Mouse (Mus musculus) hindbrain, embryonic 15.5 days (tissue): ENCODE results near the gene Esx1. TPM values are rescaled to one million over a fixed set of nuclear protein-coding genes. Genes with fewer than 3 reads are reported as not detected.
A peak's percentile ranks its signal among the peaks of the same experiment; 100 is the strongest.

Source experiments
- ATAC-seq: fragments of 200-750 bp; cut with Nextera tagmentation; 2 replicates; pipeline ENCODE4 v1.8.0; 2017; ENCODE audit warnings: low read depth, moderate number of reproducible peaks, moderate TSS enrichment; ENCODE audit not compliant: low FRiP score
- H3K27ac ChIP-seq: fragments of 300-500 bp; sonication (generic); replicated peaks from 2 replicates; pipeline ENCODE4 v1.5.1; 2015; ENCODE audit warnings: mild to moderate bottlenecking, inconsistent platforms
- H3K27me3 ChIP-seq: fragments of 300-500 bp; sonication (generic); 2 replicates; pipeline ENCODE4 v1.6.1; 2015; ENCODE audit warnings: control low read depth, inconsistent platforms
- H3K36me3 ChIP-seq: fragments of 300-500 bp; sonication (generic); 2 replicates; pipeline ENCODE4 v1.6.1; 2015; ENCODE audit warnings: control low read depth, inconsistent platforms
- H3K4me1 ChIP-seq: fragments of 300-500 bp; sonication (generic); replicated peaks from 2 replicates; pipeline ENCODE4 v1.6.1; 2015; ENCODE audit warnings: control low read depth, inconsistent platforms
- H3K4me2 ChIP-seq: fragments of 300-500 bp; sonication (generic); 2 replicates; pipeline ENCODE4 v1.6.1; 2015; ENCODE audit warnings: moderate library complexity, mild to moderate bottlenecking, inconsistent platforms
- H3K4me3 ChIP-seq: fragments of 300-500 bp; sonication (generic); 2 replicates; pipeline ENCODE4 v1.5.1; 2015; ENCODE audit warnings: mild to moderate bottlenecking, inconsistent platforms
- H3K9ac ChIP-seq: fragments of 300-500 bp; sonication (generic); 2 replicates; pipeline ENCODE4 v1.6.1; 2015; ENCODE audit warnings: inconsistent platforms
- H3K9me3 ChIP-seq: fragments of 300-500 bp; sonication (generic); 2 replicates; pipeline ENCODE4 v1.6.1; 2016; ENCODE audit warnings: control low read depth, inconsistent platforms
- WGBS: fragments of 180-500 bp; shearing (Covaris S2); methylation state at CpG from one replicate; pipeline ENCODE4 v1.1.7; 2015; 5-methylcytosine and 5-hydroxymethylcytosine counted together
- polyA plus RNA-seq: library from polyadenylated mRNA; unstranded; fragments of >200 nt; fragmentation: Nextera tagmentation; extraction: Ambion mirVana; gene quantifications from 2 replicates; pipeline ENCODE4 v1.2.1, GENCODE M21; 2015

The Esx1 gene
- polyA plus RNA-seq, 1 experiment from 2014 or later: not detected

GRCm38 (mm10) chrX:137119675-137120423 is 2.0 kb downstream of the Esx1 start:
- ATAC-seq: no peak
- WGBS: 25% methylated on average over 52 of the region's 52 CpGs
- Histone ChIP-seq H3K27me3 (peaks cover 58% of the 10 kb centered on the region), H3K27ac (no peak overlapping the region), H3K4me1 (no peaks in the 10 kb centered on the region), H3K9me3 (no peaks in the 10 kb centered on the region), H3K36me3 (no peaks in the 10 kb centered on the region), H3K4me2 (peak overlapping the region; percentile 27), H3K4me3 (no peak overlapping the region), H3K9ac (no peak overlapping the region)

GRCm38 (mm10) chrX:137118097-137118746 is 3.7 kb downstream of the Esx1 start:
- Histone ChIP-seq H3K4me2 (peak overlapping the region; percentile 19; the same call in 1 of the 2 replicates), H3K27me3 (peaks cover 58% of the 10 kb centered on the region), H3K36me3 (no peaks in the 10 kb centered on the region), H3K9me3 (no peaks in the 10 kb centered on the region), H3K27ac (no peak overlapping the region), H3K9ac (no peak overlapping the region), H3K4me3 (no peak overlapping the region), H3K4me1 (no peaks in the 10 kb centered on the region)
- 23% methylated on average over 39 of the region's 40 CpGs for WGBS
- no peak for ATAC-seq

- 10% methylated on average over 13 of the region's 13 CpGs for WGBS
These were observed 15.4 kb downstream of the Esx1 start for GRCm38 (mm10) chrX:137106498-137106897.

GRCm38 (mm10) chrX:137104531-137104930 is 17.4 kb downstream of the Esx1 start:
- H3K9ac ChIP-seq: no peak overlapping the region
- WGBS: 28% methylated on average over 25 of the region's 25 CpGs
- H3K4me3 ChIP-seq: no peak overlapping the region
- H3K4me2 ChIP-seq: no peak overlapping the region
- H3K36me3 ChIP-seq: no peaks in the 10 kb centered on the region
- peaks cover 51% of the 10 kb centered on the region for H3K27me3 ChIP-seq
- no peak for ATAC-seq
- no peaks in the 10 kb centered on the region for H3K4me1 ChIP-seq
- H3K27ac ChIP-seq: no peak overlapping the region
- H3K9me3 ChIP-seq: no peaks in the 10 kb centered on the region

More at GRCm38 (mm10) chrX:137106498-137106897, 15.4 kb downstream of the Esx1 start:
- Histone ChIP-seq H3K9me3 (no peaks in the 10 kb centered on the region), H3K27ac (no peak overlapping the region), H3K27me3 (peaks cover 44% of the 10 kb centered on the region), H3K9ac (no peak overlapping the region), H3K4me2 (no peak overlapping the region), H3K36me3 (no peaks in the 10 kb centered on the region), H3K4me3 (no peak overlapping the region), H3K4me1 (no peaks in the 10 kb centered on the region)
- no peak for ATAC-seq

Other genes starting within 250 kb of the Esx1 start
- gene H2bfm, start 194.8 kb downstream of the Esx1 start, polyA plus RNA-seq: not detected in 2 replicates
- gene Tmsb15b2, start 146.6 kb downstream of the Esx1 start, polyA plus RNA-seq: 78.8 and 84.8 TPM in 2 replicates
- 7.5 and 8.4 TPM in 2 replicates for gene Tmsb15l, start 145.2 kb downstream of the Esx1 start, polyA plus RNA-seq
- gene Tmsb15b1, start 145.2 kb downstream of the Esx1 start, polyA plus RNA-seq: 29.2 and 36.6 TPM in 2 replicates
- 409 and 412 TPM in 2 replicates for gene Zcchc18, start 128.9 kb downstream of the Esx1 start, polyA plus RNA-seq
- gene Slc25a53, start 83.8 kb downstream of the Esx1 start, polyA plus RNA-seq: 12.1 and 14.6 TPM in 2 replicates
- gene Fam199x, start 72.5 kb downstream of the Esx1 start, polyA plus RNA-seq: 7.2 and 7.3 TPM in 2 replicates